Mouse (Mus musculus): ENCODE measurements around the gene Hfe.

DNA sequence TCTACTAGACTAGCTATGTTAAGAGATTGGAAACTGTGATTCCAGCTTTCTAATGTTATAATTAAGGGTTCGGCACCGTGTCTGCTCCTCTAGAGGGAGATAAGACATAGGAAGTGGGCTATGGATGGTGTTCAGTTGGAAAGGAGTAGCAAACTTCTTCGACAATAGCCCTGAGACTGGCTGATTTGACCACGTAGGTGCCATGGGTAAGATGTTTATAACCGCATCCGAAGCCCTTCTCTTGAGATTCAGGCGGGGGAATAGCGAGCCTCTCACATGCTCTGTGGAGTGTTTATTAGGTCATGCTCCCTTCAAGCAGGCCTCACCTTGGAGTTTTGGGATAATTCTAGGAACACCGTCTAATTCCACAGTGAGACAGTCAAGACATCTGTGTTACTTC lies 15.7 kb downstream of the Hfe start:
- TF ChIP-seq CTCF (IDR thresholded peaks at IDR 0.05; ENCODE audit: extremely low read depth, insufficient read length, insufficient replicate concordance, low read depth, low read length): no peak
- no peak for TF ChIP-seq POLR2A (IDR thresholded peaks at IDR 0.05; ENCODE audit: low read depth, low read length)

Data from small intestine, adult 2 months (tissue).